14 mouse cellular contexts compared by ENCODE assay signal in the genomic region with DNA sequence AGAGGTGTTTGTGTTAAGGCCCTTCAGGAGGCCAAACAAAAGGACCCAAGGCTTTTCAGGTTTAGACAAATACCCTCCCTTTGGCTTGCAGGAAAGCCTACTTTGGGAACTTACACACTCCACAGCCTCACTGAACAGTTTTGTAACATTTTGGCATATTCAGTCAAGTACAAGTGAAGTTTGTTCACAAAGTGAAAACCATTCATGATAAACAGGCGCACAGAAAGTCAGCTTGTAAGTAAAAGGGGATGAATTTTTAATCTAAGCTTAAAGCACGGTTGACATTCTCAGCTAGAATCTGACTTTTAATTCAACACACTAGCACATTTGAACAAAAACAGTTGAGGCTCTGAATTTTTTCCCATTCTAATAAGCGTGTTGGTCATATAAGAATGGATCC. TPM values are rescaled to one million over a fixed set of nuclear protein-coding genes. Genes with fewer than 3 reads are reported as not detected.
A peak's percentile ranks its signal among the peaks of the same experiment; 100 is the strongest.
DNase-seq lines count a peak whose midpoint lies in the region; ATAC-seq lines count a peak whose summit lies in the region.
"Had no signal": no experiment of that assay in that cellular context is flagged by ENCODE, and none has a peak within 500 bp of the region (broad histone marks: within the 10 kb centered on the region; RNA-seq: fewer than 3 reads in every experiment).

No protein-coding gene starts in this region.

- ATAC-seq in hindbrain, embryonic 11.5 days (ENCODE audit: low FRiP score), result no peak
- no peak for ATAC-seq in hindbrain, embryonic 13.5 days (ENCODE audit: low FRiP score)
- no peak for ATAC-seq in midbrain, embryonic 11.5 days (ENCODE audit: low FRiP score)
- no peak for ATAC-seq in midbrain, embryonic 14.5 days (ENCODE audit: low FRiP score, low TSS enrichment)
- ATAC-seq in megakaryocyte, adult 5-6 weeks (ENCODE audit: poor library complexity, severe bottlenecking), result no peak

- no peaks in the 10 kb centered on the region for H3K9me3 ChIP-seq in heart, embryonic 10.5 days
- no peaks in the 10 kb centered on the region for H3K9me3 ChIP-seq in hindbrain, embryonic 11.5 days (ENCODE audit: control insufficient read depth, low read length)
- H3K9me3 ChIP-seq in hindbrain, embryonic 13.5 days, result no peaks in the 10 kb centered on the region
- no peaks in the 10 kb centered on the region for H3K9me3 ChIP-seq in midbrain, embryonic 11.5 days (ENCODE audit: control insufficient read depth, low read length)
- H3K9me3 ChIP-seq in midbrain, embryonic 14.5 days (ENCODE audit: control insufficient read depth, low read length), result no peaks in the 10 kb centered on the region
- H3K9me3 ChIP-seq in limb, embryonic 10.5 days (replicated peaks), result no peaks in the 10 kb centered on the region
- H3K9me3 ChIP-seq: embryonic facial prominence, embryonic 12.5 days had no signal

- 70% methylated on average over 3 of the region's 3 CpGs for WGBS in heart, embryonic 10.5 days
- WGBS in hindbrain, embryonic 11.5 days, result 47% methylated on average over 3 of the region's 3 CpGs
- WGBS in hindbrain, embryonic 13.5 days, result 41% methylated on average over 3 of the region's 3 CpGs
- 22% methylated on average over 3 of the region's 3 CpGs for WGBS in midbrain, embryonic 11.5 days
- 29% methylated on average over 3 of the region's 3 CpGs for WGBS in midbrain, embryonic 14.5 days
- 72% methylated on average over 3 of the region's 3 CpGs for WGBS in limb, embryonic 10.5 days

- no peak overlapping the region for H3K4me3 ChIP-seq in heart, embryonic 10.5 days
- H3K4me3 ChIP-seq in hindbrain, embryonic 11.5 days (ENCODE audit: low read depth, low read length), result no peak overlapping the region
- H3K4me3 ChIP-seq in hindbrain, embryonic 13.5 days, result no peak overlapping the region
- H3K4me3 ChIP-seq in midbrain, embryonic 11.5 days (ENCODE audit: low read depth, low read length), result no peak overlapping the region
- no peak overlapping the region for H3K4me3 ChIP-seq in midbrain, embryonic 14.5 days (replicated peaks; ENCODE audit: low read depth, low read length)
- no peak overlapping the region for H3K4me3 ChIP-seq in limb, embryonic 10.5 days
- H3K4me3 ChIP-seq: embryonic facial prominence, embryonic 12.5 days had no signal

- no peak overlapping the region for H3K4me2 ChIP-seq in hindbrain, embryonic 11.5 days (replicated peaks; ENCODE audit: low read depth, low read length)
- H3K4me2 ChIP-seq in hindbrain, embryonic 13.5 days, result no peak overlapping the region
- H3K4me2 ChIP-seq in midbrain, embryonic 11.5 days, result no peak overlapping the region
- H3K4me2 ChIP-seq in midbrain, embryonic 14.5 days (ENCODE audit: low read length), result no peak overlapping the region
- H3K4me2 ChIP-seq: embryonic facial prominence, embryonic 12.5 days had no signal

- peaks cover 56% of the 10 kb centered on the region for H3K4me1 ChIP-seq in heart, embryonic 10.5 days
- H3K4me1 ChIP-seq in hindbrain, embryonic 11.5 days (replicated peaks; ENCODE audit: control insufficient read depth, insufficient read depth, low read length), result peaks cover 20% of the 10 kb centered on the region
- H3K4me1 ChIP-seq in hindbrain, embryonic 13.5 days (replicated peaks), result peaks cover 43% of the 10 kb centered on the region
- H3K4me1 ChIP-seq in midbrain, embryonic 11.5 days (ENCODE audit: control insufficient read depth, insufficient read depth, low read length), result peaks cover 45% of the 10 kb centered on the region
- peaks cover 21% of the 10 kb centered on the region for H3K4me1 ChIP-seq in midbrain, embryonic 14.5 days (ENCODE audit: control insufficient read depth, insufficient read depth, low read length)
- peaks cover 70% of the 10 kb centered on the region for H3K4me1 ChIP-seq in limb, embryonic 10.5 days

- H3K36me3 ChIP-seq in heart, embryonic 10.5 days, result peaks cover 13% of the 10 kb centered on the region
- no peaks in the 10 kb centered on the region for H3K36me3 ChIP-seq in hindbrain, embryonic 11.5 days (ENCODE audit: control insufficient read depth, insufficient read depth, low read length)
- no peaks in the 10 kb centered on the region for H3K36me3 ChIP-seq in hindbrain, embryonic 13.5 days
- no peaks in the 10 kb centered on the region for H3K36me3 ChIP-seq in midbrain, embryonic 11.5 days (ENCODE audit: control insufficient read depth, insufficient read depth, low read length)
- no peaks in the 10 kb centered on the region for H3K36me3 ChIP-seq in midbrain, embryonic 14.5 days (ENCODE audit: control insufficient read depth, insufficient read depth, low read length)
- H3K36me3 ChIP-seq in limb, embryonic 10.5 days, result peaks cover 21% of the 10 kb centered on the region
- H3K36me3 ChIP-seq: embryonic facial prominence, embryonic 12.5 days had no signal

- DNase-seq in heart, embryonic 10.5 days (ENCODE audit: low spot score), result no peak
- no peak for DNase-seq in heart, postnatal 4 days
- DNase-seq in hindbrain, embryonic 11.5 days (ENCODE audit: low spot score), result peak; percentile 39
- peak; percentile 92 for DNase-seq in midbrain, embryonic 11.5 days (ENCODE audit: low spot score, missing footprints)
- no peak for DNase-seq in midbrain, embryonic 14.5 days
- no peak for DNase-seq in limb, embryonic 10.5 days (ENCODE audit: low spot score)
- DNase-seq: cerebellum, adult 18-20 months; cerebellum, adult 9-11 months; cerebellum, postnatal 36 days; gastrocnemius, postnatal 36 days had no signal

- no peaks in the 10 kb centered on the region for H3K27me3 ChIP-seq in heart, embryonic 10.5 days (ENCODE audit: insufficient read depth, poor library complexity, severe bottlenecking)
- H3K27me3 ChIP-seq in hindbrain, embryonic 11.5 days (ENCODE audit: control insufficient read depth, insufficient read depth, low read length), result no peaks in the 10 kb centered on the region
- H3K27me3 ChIP-seq in hindbrain, embryonic 13.5 days, result no peaks in the 10 kb centered on the region
- H3K27me3 ChIP-seq in midbrain, embryonic 11.5 days (ENCODE audit: control insufficient read depth, insufficient read depth, low read length), result no peaks in the 10 kb centered on the region
- H3K27me3 ChIP-seq in midbrain, embryonic 14.5 days (ENCODE audit: control insufficient read depth, insufficient read depth, low read length), result no peaks in the 10 kb centered on the region
- no peaks in the 10 kb centered on the region for H3K27me3 ChIP-seq in limb, embryonic 10.5 days (ENCODE audit: low read depth, poor library complexity, severe bottlenecking)
- H3K27me3 ChIP-seq: embryonic facial prominence, embryonic 12.5 days had no signal

- H3K9ac ChIP-seq in hindbrain, embryonic 11.5 days (ENCODE audit: low read depth, low read length), result no peak overlapping the region
- no peak overlapping the region for H3K9ac ChIP-seq in hindbrain, embryonic 13.5 days
- no peak overlapping the region for H3K9ac ChIP-seq in midbrain, embryonic 11.5 days (ENCODE audit: low read length)
- H3K9ac ChIP-seq in midbrain, embryonic 14.5 days (replicated peaks; ENCODE audit: low read length), result no peak overlapping the region
- H3K9ac ChIP-seq: embryonic facial prominence, embryonic 12.5 days had no signal

- H3K27ac ChIP-seq in heart, embryonic 10.5 days, result peak overlapping the region; percentile 87; the same call in 1 of the 2 replicates
- peak overlapping the region; percentile 86 for H3K27ac ChIP-seq in hindbrain, embryonic 11.5 days (ENCODE audit: low read depth, low read length)
- H3K27ac ChIP-seq in hindbrain, embryonic 13.5 days, result no peak overlapping the region
- peak overlapping the region; percentile 93 for H3K27ac ChIP-seq in midbrain, embryonic 11.5 days (ENCODE audit: low read depth, low read length)
- H3K27ac ChIP-seq in midbrain, embryonic 14.5 days (replicated peaks; ENCODE audit: low read depth, low read length), result no peak overlapping the region
- peak overlapping the region; percentile 88 for H3K27ac ChIP-seq in limb, embryonic 10.5 days

RNA-seq across cellular contexts. Expression of gene Pygo1, which starts 45.8 kb away (rescaled TPM):
- polyA plus RNA-seq in heart, embryonic 10.5 days (2016; fragmentation: Nextera tagmentation; extraction: Ambion mirVana), result 1.6 and 2.2 TPM in 2 replicates
- total RNA-seq in heart, postnatal 4 days (2021), result 1 to 10 TPM; 7.0 to 7.1 TPM
- 11.5 and 12.4 TPM in 2 replicates for polyA plus RNA-seq in hindbrain, embryonic 11.5 days (2014; fragmentation: Nextera tagmentation; extraction: Ambion mirVana)
- 13.3 and 13.6 TPM in 2 replicates for polyA plus RNA-seq in hindbrain, embryonic 13.5 days (2015; fragmentation: Nextera tagmentation; extraction: Ambion mirVana)
- 10.1 and 10.8 TPM in 2 replicates for polyA plus RNA-seq in midbrain, embryonic 11.5 days (2014; fragmentation: Nextera tagmentation; extraction: Ambion mirVana)
- 15.5 and 16.3 TPM in 2 replicates for polyA plus RNA-seq in midbrain, embryonic 14.5 days (2014; fragmentation: Nextera tagmentation; extraction: Ambion mirVana)
- polyA plus RNA-seq in limb, embryonic 10.5 days (2016; fragmentation: Nextera tagmentation; extraction: Ambion mirVana), result 5.5 and 7.5 TPM in 2 replicates
- total RNA-seq in megakaryocyte, adult 5-6 weeks (2015), result not detected in 2 replicates
- not detected in 2 replicates for total RNA-seq in megakaryocyte, adult 5-6 weeks (2017)
- total RNA-seq: hematopoietic stem cell, adult 5-6 weeks had no signal

Comparison
In these comparisons a context has a peak if more than half of its experiments do, and no peak if none do; other contexts are left out.
1. DNase-seq: peak in hindbrain, embryonic 11.5 days (single experiment) and midbrain, embryonic 11.5 days (single experiment); none in heart, embryonic 10.5 days (single experiment), heart, postnatal 4 days (single experiment), midbrain, embryonic 14.5 days (single experiment) and limb, embryonic 10.5 days (single experiment).
2. H3K27ac ChIP-seq: peak in heart, embryonic 10.5 days (single experiment), hindbrain, embryonic 11.5 days (single experiment), midbrain, embryonic 11.5 days (single experiment) and limb, embryonic 10.5 days (single experiment); none in hindbrain, embryonic 13.5 days (single experiment) and midbrain, embryonic 14.5 days (single experiment).